Comparison of ENCODE assay signal across 11 mouse cellular contexts in genomic region chr10:39484892-39485291, GRCm38 (mm10).
DNase-seq lines count a peak whose midpoint lies in the region; ATAC-seq lines count a peak whose summit lies in the region.
"Had no signal": no experiment of that assay in that cellular context is flagged by ENCODE, and none has a peak within 500 bp of the region (broad histone marks: within the 10 kb centered on the region; RNA-seq: fewer than 3 reads in every experiment).

No protein-coding gene starts in this region.

- H3K4me2 ChIP-seq in hindbrain, embryonic 11.5 days (replicated peaks; ENCODE audit: low read depth, low read length) = no peak overlapping the region
- H3K4me2 ChIP-seq in forebrain, embryonic 16.5 days (ENCODE audit: low read length) = peak overlapping the region; percentile 5; the same call in 1 of the 2 replicates
- H3K4me2 ChIP-seq in midbrain, embryonic 14.5 days (ENCODE audit: low read length) = peak overlapping the region; percentile 19
- no peak overlapping the region for H3K4me2 ChIP-seq in intestine, embryonic 16.5 days (ENCODE audit: low read depth, low read length)

- H3K36me3 ChIP-seq in hindbrain, embryonic 10.5 days = peaks cover 8% of the 10 kb centered on the region
- 0 out of 2 replicates have a peak, but pooled peaks cover 2% of the 10 kb centered on the region for H3K36me3 ChIP-seq in hindbrain, embryonic 11.5 days (ENCODE audit: control insufficient read depth, insufficient read depth, low read length)
- no peaks in the 10 kb centered on the region for H3K36me3 ChIP-seq in forebrain, embryonic 16.5 days (ENCODE audit: control insufficient read depth, insufficient read depth)
- no peaks in the 10 kb centered on the region for H3K36me3 ChIP-seq in midbrain, embryonic 14.5 days (ENCODE audit: control insufficient read depth, insufficient read depth, low read length)
- peaks cover 4% of the 10 kb centered on the region; the same call in 1 of the 2 replicates for H3K36me3 ChIP-seq in intestine, embryonic 16.5 days (ENCODE audit: control insufficient read depth, insufficient read depth, low read length)
- H3K36me3 ChIP-seq in heart, embryonic 10.5 days = peaks cover 5% of the 10 kb centered on the region; the same call in 1 of the 2 replicates

- H3K9ac ChIP-seq in hindbrain, embryonic 11.5 days (ENCODE audit: low read depth, low read length) = no peak overlapping the region
- no peak overlapping the region for H3K9ac ChIP-seq in forebrain, embryonic 16.5 days (replicated peaks; ENCODE audit: low read depth, low read length)
- H3K9ac ChIP-seq in midbrain, embryonic 14.5 days (replicated peaks; ENCODE audit: low read length) = peak overlapping the region; percentile 34; the same call in 1 of the 2 replicates
- no peak overlapping the region for H3K9ac ChIP-seq in intestine, embryonic 16.5 days (ENCODE audit: low read depth, low read length)

- no peak; the same call in 1 of the 2 replicates for ATAC-seq in hindbrain, embryonic 11.5 days (ENCODE audit: low FRiP score)
- ATAC-seq in forebrain, embryonic 16.5 days = peak; percentile 41
- ATAC-seq in midbrain, embryonic 14.5 days (ENCODE audit: low FRiP score, low TSS enrichment) = peak; percentile 47; the same call in 1 of the 2 replicates
- no peak for ATAC-seq in intestine, embryonic 16.5 days
- ATAC-seq: Patski had no signal

- peaks cover 6% of the 10 kb centered on the region; the same call in 1 of the 2 replicates for H3K9me3 ChIP-seq in hindbrain, embryonic 10.5 days
- H3K9me3 ChIP-seq in hindbrain, embryonic 11.5 days (ENCODE audit: control insufficient read depth, low read length) = no peaks in the 10 kb centered on the region
- H3K9me3 ChIP-seq in forebrain, embryonic 16.5 days (ENCODE audit: control insufficient read depth, low read length) = no peaks in the 10 kb centered on the region
- no peaks in the 10 kb centered on the region for H3K9me3 ChIP-seq in midbrain, embryonic 14.5 days (ENCODE audit: control insufficient read depth, low read length)
- no peaks in the 10 kb centered on the region for H3K9me3 ChIP-seq in intestine, embryonic 16.5 days (ENCODE audit: control insufficient read depth, low read length)
- H3K9me3 ChIP-seq in heart, embryonic 10.5 days = no peaks in the 10 kb centered on the region

- peak overlapping the region; percentile 64 for H3K27ac ChIP-seq in hindbrain, embryonic 10.5 days
- no peak overlapping the region; the same call in 1 of the 2 replicates for H3K27ac ChIP-seq in hindbrain, embryonic 11.5 days (ENCODE audit: low read depth, low read length)
- peak overlapping the region; percentile 62 for H3K27ac ChIP-seq in forebrain, embryonic 16.5 days (ENCODE audit: low read length)
- peak overlapping the region; percentile 76 for H3K27ac ChIP-seq in midbrain, embryonic 14.5 days (replicated peaks; ENCODE audit: low read depth, low read length)
- H3K27ac ChIP-seq in intestine, embryonic 16.5 days (ENCODE audit: low read length) = no peak overlapping the region
- no peak overlapping the region for H3K27ac ChIP-seq in heart, embryonic 10.5 days

- no peak overlapping the region for H3K4me3 ChIP-seq in hindbrain, embryonic 10.5 days
- no peak overlapping the region for H3K4me3 ChIP-seq in hindbrain, embryonic 11.5 days (ENCODE audit: low read depth, low read length)
- no peak overlapping the region for H3K4me3 ChIP-seq in forebrain, embryonic 16.5 days (replicated peaks; ENCODE audit: low read length)
- H3K4me3 ChIP-seq in midbrain, embryonic 14.5 days (replicated peaks; ENCODE audit: low read depth, low read length) = no peak overlapping the region
- H3K4me3 ChIP-seq in intestine, embryonic 16.5 days (ENCODE audit: low read length) = no peak overlapping the region
- H3K4me3 ChIP-seq in heart, embryonic 10.5 days = no peak overlapping the region

- H3K4me1 ChIP-seq in hindbrain, embryonic 10.5 days (replicated peaks) = peaks cover 55% of the 10 kb centered on the region
- peaks cover 15% of the 10 kb centered on the region for H3K4me1 ChIP-seq in hindbrain, embryonic 11.5 days (replicated peaks; ENCODE audit: control insufficient read depth, insufficient read depth, low read length)
- peaks cover 42% of the 10 kb centered on the region for H3K4me1 ChIP-seq in forebrain, embryonic 16.5 days (replicated peaks; ENCODE audit: control insufficient read depth, insufficient read depth, low read length)
- H3K4me1 ChIP-seq in midbrain, embryonic 14.5 days (ENCODE audit: control insufficient read depth, insufficient read depth, low read length) = peaks cover 31% of the 10 kb centered on the region
- H3K4me1 ChIP-seq in intestine, embryonic 16.5 days (ENCODE audit: control insufficient read depth, insufficient read depth, low read length) = peaks cover 24% of the 10 kb centered on the region
- H3K4me1 ChIP-seq in heart, embryonic 10.5 days = peaks cover 40% of the 10 kb centered on the region

- no peaks in the 10 kb centered on the region for H3K27me3 ChIP-seq in hindbrain, embryonic 10.5 days (ENCODE audit: insufficient read depth, poor library complexity, severe bottlenecking)
- no peaks in the 10 kb centered on the region for H3K27me3 ChIP-seq in hindbrain, embryonic 11.5 days (ENCODE audit: control insufficient read depth, insufficient read depth, low read length)
- no peaks in the 10 kb centered on the region for H3K27me3 ChIP-seq in forebrain, embryonic 16.5 days (replicated peaks; ENCODE audit: control insufficient read depth, insufficient read depth, low read length)
- no peaks in the 10 kb centered on the region for H3K27me3 ChIP-seq in midbrain, embryonic 14.5 days (ENCODE audit: control insufficient read depth, insufficient read depth, low read length)
- H3K27me3 ChIP-seq in intestine, embryonic 16.5 days (replicated peaks; ENCODE audit: control insufficient read depth, insufficient read depth, low read length) = no peaks in the 10 kb centered on the region
- no peaks in the 10 kb centered on the region for H3K27me3 ChIP-seq in heart, embryonic 10.5 days (ENCODE audit: insufficient read depth, poor library complexity, severe bottlenecking)
- H3K27me3 ChIP-seq: Patski had no signal

- 49% methylated on average over 6 of the region's 6 CpGs for WGBS in hindbrain, embryonic 10.5 days
- 42% methylated on average over 6 of the region's 6 CpGs for WGBS in hindbrain, embryonic 11.5 days
- WGBS in forebrain, embryonic 16.5 days = 4% methylated on average over 6 of the region's 6 CpGs
- 28% methylated on average over 6 of the region's 6 CpGs for WGBS in midbrain, embryonic 14.5 days
- 51% methylated on average over 6 of the region's 6 CpGs for WGBS in intestine, embryonic 16.5 days
- WGBS in heart, embryonic 10.5 days = 43% methylated on average over 6 of the region's 6 CpGs

- DNase-seq in hindbrain, embryonic 10.5 days (ENCODE audit: low spot score) = no peak
- DNase-seq in hindbrain, embryonic 11.5 days (ENCODE audit: low spot score) = no peak
- peak; percentile 44 for DNase-seq in Muller cell, postnatal 12 days (ENCODE audit: inconsistent ontology term)
- DNase-seq in midbrain, embryonic 14.5 days = peak; percentile 46
- no peak for DNase-seq in layer of hippocampus, adult 11-12 months (ENCODE audit: low spot score)
- DNase-seq in heart, embryonic 10.5 days (ENCODE audit: low spot score) = no peak
- DNase-seq: cerebellum, postnatal 25 days; kidney, postnatal 25 days had no signal

Comparison
In these comparisons a context has a peak if more than half of its experiments do, and no peak if none do; other contexts are left out.
1. H3K27ac ChIP-seq: peak in hindbrain, embryonic 10.5 days (single experiment), forebrain, embryonic 16.5 days (single experiment) and midbrain, embryonic 14.5 days (single experiment); none in hindbrain, embryonic 11.5 days (single experiment), intestine, embryonic 16.5 days (single experiment) and heart, embryonic 10.5 days (single experiment).
2. DNase-seq: peak in Muller cell, postnatal 12 days (single experiment) and midbrain, embryonic 14.5 days (single experiment); none in hindbrain, embryonic 10.5 days (single experiment), hindbrain, embryonic 11.5 days (single experiment), layer of hippocampus, adult 11-12 months (single experiment) and heart, embryonic 10.5 days (single experiment).
3. ATAC-seq: peak in forebrain, embryonic 16.5 days (single experiment) and midbrain, embryonic 14.5 days (single experiment); none in hindbrain, embryonic 11.5 days (single experiment) and intestine, embryonic 16.5 days (single experiment).
4. H3K4me2 ChIP-seq: peak in forebrain, embryonic 16.5 days (single experiment) and midbrain, embryonic 14.5 days (single experiment); none in hindbrain, embryonic 11.5 days (single experiment) and intestine, embryonic 16.5 days (single experiment).